Mouse (Mus musculus) cortical plate, adult 2 months (tissue): Measurements from ENCODE around the gene Pcbp3.

ENCODE experiments used
- CTCF ChIP-seq: fragments of 200-500 bp; IDR thresholded peaks from 2 replicates; pipeline ENCODE4 v1.5.1; 2011; ENCODE audit warnings: mild to moderate bottlenecking, control low read depth, low read length; ENCODE audit not compliant: insufficient read depth; ENCODE audit errors: extremely low read depth
- POLR2A ChIP-seq: fragments of 200-500 bp; IDR thresholded peaks from 2 replicates; pipeline ENCODE4 v1.6.1; 2011; ENCODE audit warnings: mild to moderate bottlenecking, low read length, control low read depth; ENCODE audit not compliant: insufficient read depth; ENCODE audit errors: extremely low read depth

GRCm38 (mm10) chr10:76734979-76735378 lies 226.7 kb downstream of the Pcbp3 start:
- TF ChIP-seq CTCF (peak; percentile 93), POLR2A (no peak)
